Mouse (Mus musculus): Measurements from ENCODE around the gene Timd2.
A peak's percentile ranks its signal among the peaks of the same experiment; 100 is the strongest.
"Not testable (repeated sequence)": the region's sequence is repeated elsewhere in the genome, so short reads cannot be mapped to it uniquely, and the experiment has no call there.

Timd2 gene

GRCm38 (mm10) chr11:46706664-46707356, at the start of gene Timd2:
TSS of gene Timd2 (minus strand) at chr11:46707061.
- no peak for DNase-seq (ENCODE audit: low read depth)

- DNase-seq (ENCODE audit: low read depth): not testable (repeated sequence)
Observed at GRCm38 (mm10) chr11:46755714-46756113, 48.9 kb upstream of the Timd2 start.

- no peak for DNase-seq (ENCODE audit: low read depth)
Observed at GRCm38 (mm10) chr11:46754669-46755068, 47.8 kb upstream of the Timd2 start.

- DNase-seq (ENCODE audit: low read depth): no peak
Observed at GRCm38 (mm10) chr11:46753662-46754061, 46.8 kb upstream of the Timd2 start.

- no peak for DNase-seq (ENCODE audit: low read depth)
Observed at GRCm38 (mm10) chr11:46747996-46748395, 41.1 kb upstream of the Timd2 start.

GRCm38 (mm10) chr11:46741716-46742115, 34.9 kb upstream of the Timd2 start:
- DNase-seq (ENCODE audit: low read depth): no peak

GRCm38 (mm10) chr11:46740886-46741285, 34.0 kb upstream of the Timd2 start:
- DNase-seq (ENCODE audit: low read depth): no peak

- DNase-seq (ENCODE audit: low read depth): no peak
Observed at GRCm38 (mm10) chr11:46739501-46739900, 32.6 kb upstream of the Timd2 start.

- DNase-seq (ENCODE audit: low read depth): not testable (repeated sequence)
Observed at GRCm38 (mm10) chr11:46735076-46735475, 28.2 kb upstream of the Timd2 start, which contains the start of gene Havcr1. TSS of gene Havcr1 (plus strand) at chr11:46735080.

GRCm38 (mm10) chr11:46734617-46735016, 27.8 kb upstream of the Timd2 start:
- DNase-seq (ENCODE audit: low read depth): no peak

- DNase-seq (ENCODE audit: low read depth): peak; percentile 18
Observed at GRCm38 (mm10) chr11:46733242-46733789, 26.5 kb upstream of the Timd2 start.

GRCm38 (mm10) chr11:46731541-46732070, 24.7 kb upstream of the Timd2 start:
- no peak for DNase-seq (ENCODE audit: low read depth)

GRCm38 (mm10) chr11:46698830-46699229, 8.0 kb downstream of the Timd2 start:
- no peak for DNase-seq (ENCODE audit: low read depth)

GRCm38 (mm10) chr11:46698278-46698655, 8.6 kb downstream of the Timd2 start:
- DNase-seq (ENCODE audit: low read depth): no peak

- DNase-seq (ENCODE audit: low read depth): no peak
Observed at GRCm38 (mm10) chr11:46697433-46698277, 9.2 kb downstream of the Timd2 start.

GRCm38 (mm10) chr11:46695849-46696248, 11.0 kb downstream of the Timd2 start:
- not testable (repeated sequence) for DNase-seq (ENCODE audit: low read depth)

- no peak for DNase-seq (ENCODE audit: low read depth)
Observed at GRCm38 (mm10) chr11:46690136-46690535, 16.7 kb downstream of the Timd2 start.

- DNase-seq (ENCODE audit: low read depth): no peak
Observed at GRCm38 (mm10) chr11:46683723-46684122, 23.1 kb downstream of the Timd2 start.

- no peak for DNase-seq (ENCODE audit: low read depth)
Observed at GRCm38 (mm10) chr11:46682842-46683241, 24.0 kb downstream of the Timd2 start.

- no peak for DNase-seq (ENCODE audit: low read depth)
Observed at GRCm38 (mm10) chr11:46667938-46668337, 38.9 kb downstream of the Timd2 start.

GRCm38 (mm10) chr11:46667105-46667504, 39.8 kb downstream of the Timd2 start:
- DNase-seq (ENCODE audit: low read depth): no peak
